Mouse (Mus musculus): Measurements from ENCODE around the gene Gm42674. TPM values are rescaled to one million over a fixed set of nuclear protein-coding genes. Genes with fewer than 3 reads are reported as not detected.
A peak's percentile ranks its signal among the peaks of the same experiment; 100 is the strongest.

The Gm42674 gene
- total RNA-seq, 2 experiments from 2014 or later: not detected

DNA sequence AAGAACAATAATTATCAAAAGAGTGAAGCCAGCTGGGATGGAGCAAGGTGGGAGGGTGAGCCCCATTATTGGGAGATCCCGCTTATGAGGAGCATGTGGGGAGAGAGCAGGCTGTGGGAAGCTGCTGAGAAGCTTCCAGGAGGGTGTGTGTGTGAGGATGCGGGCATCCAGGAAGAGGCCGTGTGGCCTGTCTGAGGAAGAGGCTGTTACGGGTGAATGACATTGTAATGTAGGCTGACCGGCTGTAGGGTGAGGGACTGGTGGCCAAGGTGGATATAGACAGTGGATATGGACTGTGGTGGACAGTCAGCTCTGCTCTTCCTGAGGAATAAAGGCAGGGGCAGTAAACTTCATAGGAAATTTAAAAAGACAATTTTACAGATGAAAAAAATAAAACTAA, 23.8 kb downstream of the Gm42674 start:
- no peak for DNase-seq

DNA sequence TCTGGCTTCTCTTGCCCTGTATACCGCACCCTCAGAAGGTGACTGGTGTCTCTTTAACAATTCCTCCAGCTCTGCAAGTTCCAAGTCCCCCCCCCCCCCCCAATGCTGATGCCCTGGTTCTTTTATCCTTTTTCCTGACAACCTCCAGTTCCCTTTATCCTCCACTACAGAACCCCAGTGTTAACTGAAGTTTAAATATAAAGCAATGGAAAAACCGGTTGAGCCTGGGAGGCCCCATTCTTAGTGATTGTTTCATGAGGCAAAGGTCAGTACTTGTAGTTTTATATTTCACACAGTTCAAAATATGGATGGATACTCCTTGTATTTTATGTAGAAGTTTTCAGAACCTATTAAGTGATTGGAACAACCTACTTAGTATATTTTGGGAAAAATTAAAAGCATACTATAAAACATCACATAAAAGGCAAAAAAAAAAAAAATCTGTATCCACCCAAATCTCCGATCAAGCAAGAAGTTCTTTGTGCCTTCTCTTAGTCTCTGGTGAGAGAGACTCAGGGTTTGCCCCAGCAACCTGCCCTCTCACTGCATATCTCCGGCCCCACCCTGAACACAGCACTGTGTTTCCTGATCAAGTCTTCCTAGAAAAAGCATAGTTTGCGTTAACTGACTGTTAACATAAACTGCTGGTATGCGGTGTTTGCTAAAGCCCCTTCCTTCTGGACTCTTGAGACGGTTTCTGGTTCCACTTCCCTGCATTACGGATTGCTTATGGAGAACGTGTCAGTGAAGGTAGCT, 24.7 kb downstream of the Gm42674 start:
- DNase-seq: no peak

DNA sequence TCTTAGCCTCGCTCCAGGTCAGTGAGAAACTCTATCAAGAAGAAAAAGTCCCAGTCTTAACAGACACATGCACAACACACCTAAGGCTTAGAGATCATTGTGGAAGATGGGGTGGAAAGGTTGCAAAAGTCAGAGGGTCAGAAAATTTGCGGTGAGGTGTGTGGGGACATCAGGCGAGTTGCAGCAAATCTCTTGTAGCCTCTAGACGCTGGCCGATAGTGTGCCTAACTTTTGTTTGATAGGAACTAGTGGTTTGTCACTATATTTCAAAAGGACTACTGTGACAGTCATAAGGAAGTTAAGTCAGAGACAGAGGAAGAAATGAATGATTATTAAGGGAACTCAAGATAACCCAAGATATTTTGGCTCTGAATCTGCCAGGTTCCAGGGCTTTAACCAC, 25.7 kb downstream of the Gm42674 start:
- DNase-seq: no peak

DNA sequence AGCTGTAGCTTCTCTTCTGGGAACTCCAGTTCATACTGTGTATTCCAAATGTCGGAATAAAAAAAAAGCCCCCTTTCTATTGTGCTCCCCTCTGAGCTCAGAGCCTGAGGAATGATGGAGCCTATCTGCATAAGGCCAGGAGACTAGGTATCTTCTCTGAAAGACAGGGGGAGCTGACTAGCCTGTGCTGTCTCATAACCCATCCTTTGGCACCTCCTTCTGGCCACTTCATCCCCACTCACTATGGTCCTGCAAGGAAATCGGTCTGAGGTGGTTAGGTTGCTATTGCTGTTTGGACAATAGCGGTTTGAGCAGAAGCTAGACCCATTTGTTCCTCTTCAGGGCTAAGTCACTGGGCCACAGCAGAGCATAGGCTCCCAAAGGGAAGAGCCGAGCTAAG, 26.1 kb downstream of the Gm42674 start:
- DNase-seq: no peak

DNA sequence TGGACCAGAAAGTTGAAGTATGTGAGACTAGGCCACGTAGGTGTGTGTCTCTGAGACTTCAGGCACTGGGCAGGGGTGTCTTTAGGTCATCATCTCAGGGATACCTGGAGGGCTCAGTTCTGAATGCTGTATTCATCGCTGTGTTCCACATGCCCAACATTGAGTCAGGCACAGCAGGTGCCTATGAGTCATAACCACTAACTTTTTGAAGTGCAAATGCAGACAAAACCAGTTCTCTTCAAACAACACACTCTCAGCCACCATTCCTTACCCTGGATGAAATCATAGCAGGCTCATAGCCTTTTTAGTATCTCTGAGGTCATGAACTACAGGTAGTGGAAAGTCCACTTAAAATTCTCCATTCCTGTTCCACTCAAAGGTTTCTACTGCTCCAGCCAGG, 27.6 kb downstream of the Gm42674 start:
- no peak for DNase-seq

DNA sequence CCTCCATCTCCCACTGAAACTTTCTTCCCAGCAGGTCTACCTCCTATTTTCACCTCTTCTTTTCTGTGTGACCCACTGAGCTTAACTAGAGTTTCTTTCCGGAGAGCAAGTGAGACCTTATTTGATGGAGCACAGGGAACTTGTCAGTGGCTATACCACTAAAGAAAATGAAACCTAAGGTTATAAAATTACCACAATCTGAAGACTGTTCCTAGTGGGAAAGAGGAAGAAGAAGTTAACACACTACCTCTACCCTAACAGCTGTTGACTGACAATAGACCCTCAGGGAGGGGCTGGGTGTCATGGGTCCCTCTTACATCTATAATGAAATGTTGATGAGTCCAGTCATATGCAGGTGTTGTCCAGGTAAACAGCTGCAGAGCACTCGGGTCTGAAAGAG, 30.3 kb downstream of the Gm42674 start:
- DNase-seq: no peak

DNA sequence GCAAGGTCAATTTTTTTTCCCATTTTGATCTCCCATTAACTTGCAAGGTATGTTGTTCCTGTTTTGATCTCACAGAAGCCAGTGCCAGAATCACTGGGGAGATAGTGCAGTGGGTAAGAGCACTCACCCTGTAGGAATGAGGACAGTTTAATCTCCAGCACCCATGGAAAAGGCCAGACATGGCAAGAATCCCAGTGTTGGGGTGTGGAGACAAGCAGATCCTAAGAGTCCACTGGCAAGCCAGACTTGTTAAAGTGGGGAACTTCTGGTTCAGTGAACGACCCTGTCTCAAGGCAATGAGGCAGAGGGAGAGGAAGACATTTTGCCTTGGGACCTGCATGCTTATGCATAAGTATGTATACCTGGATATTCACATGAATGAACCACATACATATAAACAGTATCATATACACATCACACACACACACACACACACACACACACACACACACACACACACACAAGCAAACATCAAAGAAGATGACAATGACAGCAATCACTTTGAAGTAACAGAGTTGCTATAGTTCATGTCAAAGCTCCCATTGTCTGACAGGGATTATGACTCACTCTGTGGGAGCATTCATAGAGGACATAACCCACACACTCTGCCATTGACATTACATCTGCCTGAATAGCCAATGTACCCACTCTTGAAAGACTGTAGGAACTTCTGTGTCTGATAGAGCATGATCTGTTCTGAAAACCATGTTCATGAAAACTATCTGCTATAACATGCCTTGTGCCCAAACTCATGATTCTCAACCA, 37.0 kb downstream of the Gm42674 start:
- DNase-seq: no peak

DNA sequence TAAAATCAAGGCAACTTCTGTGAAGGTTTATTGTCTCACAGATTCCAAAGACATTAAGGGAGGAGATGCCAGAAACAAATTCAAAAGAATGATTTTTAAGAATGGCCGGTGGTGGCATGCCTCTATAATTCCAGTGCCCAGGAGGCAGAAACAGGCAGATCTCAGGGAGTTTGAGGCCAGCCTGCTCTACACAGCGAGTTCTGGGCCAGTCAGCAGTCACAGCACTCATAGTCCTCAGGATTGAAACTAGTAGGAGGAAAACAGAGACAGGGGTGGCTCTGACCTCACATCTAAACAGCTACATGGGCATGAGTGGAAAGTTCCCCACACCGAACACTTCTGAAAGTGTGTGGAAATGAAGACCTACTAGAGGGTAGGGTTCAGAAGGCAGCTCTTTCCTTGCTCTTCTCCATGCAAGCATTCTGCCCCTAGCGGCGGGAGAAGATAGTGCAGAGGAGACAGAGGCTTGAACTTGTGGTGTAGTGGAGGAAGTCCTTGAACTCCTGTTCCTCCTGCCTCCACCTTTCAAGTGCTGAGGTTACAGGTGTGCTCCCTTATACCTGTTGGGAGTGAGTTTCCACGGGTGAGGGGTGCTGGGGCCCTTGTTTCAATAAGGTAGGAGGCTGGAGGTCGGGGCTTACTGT, 37.9 kb downstream of the Gm42674 start:
- DNase-seq: no peak

DNA sequence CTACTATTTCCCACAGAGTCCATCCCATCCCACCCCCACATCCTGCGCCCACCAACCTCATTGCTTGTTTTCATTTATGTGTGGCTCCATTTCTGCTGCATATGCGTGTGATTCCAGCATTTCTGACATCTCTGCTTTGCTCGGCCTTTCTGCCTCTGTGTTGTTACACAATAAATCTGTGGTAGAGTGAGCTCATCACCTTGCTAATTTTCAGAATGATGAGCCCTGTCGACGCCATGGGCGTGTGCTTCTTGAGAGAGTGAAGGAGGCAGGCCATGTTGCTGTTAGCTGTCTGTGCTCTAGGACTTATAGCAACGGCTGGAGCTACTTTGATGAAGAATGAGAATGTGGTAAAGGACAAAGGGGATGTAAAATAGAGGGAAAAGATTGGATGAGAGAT, 39.3 kb downstream of the Gm42674 start:
- no peak for DNase-seq

DNA sequence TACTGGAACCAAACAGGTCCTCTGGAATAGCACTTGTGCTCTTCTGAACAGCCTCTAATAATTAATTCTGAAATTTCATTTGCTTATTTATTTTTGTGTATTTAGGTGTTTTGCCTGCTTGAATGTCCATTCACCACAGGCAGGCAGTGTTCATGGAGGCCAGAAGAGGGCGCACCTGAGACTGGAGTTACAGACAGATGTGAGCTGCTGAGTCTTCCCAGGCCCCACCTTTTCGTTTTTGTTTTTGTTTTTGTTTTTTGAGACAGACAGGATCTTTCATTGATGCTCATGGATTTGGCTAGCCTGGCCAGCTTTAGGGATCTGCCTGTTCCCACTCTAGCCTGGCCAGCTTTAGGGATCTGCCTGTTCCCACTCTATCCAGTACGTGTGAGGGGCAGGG, 42.5 kb downstream of the Gm42674 start:
- DNase-seq: peak; percentile 59

DNA sequence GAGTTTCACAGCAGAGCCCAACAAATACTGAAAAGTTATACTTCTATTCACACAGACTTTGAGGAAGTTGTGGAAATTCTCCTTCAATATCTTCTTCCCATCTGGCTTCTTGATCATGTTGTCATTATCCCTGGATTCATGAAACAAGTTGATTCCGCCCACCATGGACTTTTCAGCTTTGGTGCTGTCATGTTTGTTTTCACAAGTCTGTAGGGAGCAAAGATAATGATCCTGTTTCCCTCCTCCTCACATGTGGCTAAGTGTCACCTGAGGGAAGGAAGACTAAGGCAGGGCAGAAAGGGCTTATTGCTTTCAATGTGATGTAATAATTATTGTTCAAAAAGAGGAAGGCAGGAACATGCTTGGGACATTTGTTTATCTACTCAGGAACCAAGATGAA, 45.6 kb downstream of the Gm42674 start:
- DNase-seq: no peak

DNA sequence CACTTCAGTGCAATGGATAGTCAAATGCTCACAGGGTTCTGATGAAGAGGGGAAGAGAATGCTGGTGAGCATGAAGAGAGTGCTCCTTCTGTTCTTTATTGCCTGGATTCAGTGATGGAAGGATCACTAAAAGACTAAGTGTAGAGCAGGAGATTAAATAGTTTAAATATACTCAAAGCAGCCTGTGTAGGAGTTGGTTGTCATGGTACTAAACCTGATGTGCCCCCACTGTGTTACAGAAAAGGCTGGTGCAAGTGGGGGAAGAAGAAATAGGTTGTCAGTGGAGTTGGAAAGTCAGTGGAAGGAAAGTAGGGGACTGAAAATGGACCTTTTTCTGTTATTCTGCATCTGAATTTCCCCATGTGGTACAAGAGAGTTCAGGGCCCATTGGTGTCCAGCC, 47.3 kb downstream of the Gm42674 start:
- no peak for DNase-seq

DNA sequence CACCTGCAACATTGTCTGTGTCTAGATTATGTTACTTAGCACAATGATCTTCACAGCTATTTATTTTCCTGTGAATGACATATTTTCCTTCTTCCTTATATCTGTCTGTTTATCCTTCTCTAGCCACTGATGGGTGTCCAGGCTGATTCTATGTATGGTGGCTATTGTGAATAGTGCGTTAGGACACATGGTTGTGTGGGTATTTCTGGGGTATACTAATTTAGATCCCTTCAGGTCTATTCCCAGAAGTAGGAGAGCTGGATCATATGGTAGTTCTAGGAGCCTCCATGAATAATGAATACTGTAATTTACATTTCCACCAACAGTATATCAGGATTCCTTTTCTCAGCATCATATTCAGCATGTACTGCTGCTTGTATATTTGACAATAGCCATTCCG, 48.1 kb downstream of the Gm42674 start:
- DNase-seq: no peak

DNA sequence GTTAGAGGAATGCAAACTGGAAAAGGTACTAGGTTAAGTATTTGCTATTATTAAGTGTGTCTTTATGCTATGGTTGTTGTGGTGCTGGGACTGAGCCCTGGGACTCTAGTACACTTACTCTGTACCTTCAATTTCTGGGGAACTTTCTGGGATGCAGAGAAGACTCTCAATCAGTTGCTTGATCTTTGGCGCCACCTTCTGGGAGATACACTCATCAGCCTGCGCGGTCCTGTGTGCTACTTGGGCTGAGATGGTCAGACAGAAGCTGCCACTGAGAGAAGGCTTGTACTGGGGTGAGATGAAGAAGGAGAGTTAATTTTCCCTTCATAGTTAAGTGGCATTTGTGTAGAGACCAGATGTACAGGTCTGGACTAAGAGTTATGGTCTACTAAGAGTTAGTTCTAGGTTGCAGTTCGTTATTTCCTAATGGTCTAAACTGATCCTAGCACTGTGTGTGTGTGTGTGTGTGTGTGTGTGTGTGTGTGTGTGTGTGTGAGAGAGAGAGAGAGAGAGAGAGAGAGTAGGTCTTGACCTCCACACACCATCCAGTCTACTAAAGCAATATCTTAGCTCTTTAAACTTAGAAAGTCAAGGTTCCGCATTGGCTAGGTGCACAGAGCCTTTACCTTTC, 51.3 kb downstream of the Gm42674 start:
- peak; percentile 69 for DNase-seq

DNA sequence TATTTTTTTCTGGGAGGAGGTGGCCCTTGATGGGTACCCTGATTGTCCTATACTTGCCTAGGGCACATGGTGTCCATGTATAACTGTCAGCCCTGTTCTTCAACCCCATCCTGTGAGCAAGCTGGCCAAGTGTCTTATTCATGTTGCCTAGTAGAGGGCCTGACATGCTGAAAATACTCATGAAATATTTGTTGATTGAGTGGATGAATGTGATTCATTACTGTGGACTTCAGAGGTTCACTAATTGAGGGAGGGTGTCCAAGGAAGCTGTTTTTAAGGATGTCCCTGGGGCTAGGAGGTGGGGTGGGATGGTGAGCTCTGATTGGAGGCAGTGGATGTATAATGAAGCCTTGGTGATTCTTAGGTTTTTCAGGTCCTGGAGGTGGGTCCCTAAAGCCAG, 52.0 kb downstream of the Gm42674 start, which contains the start of gene S100a7a:
TSS of gene S100a7a (plus strand) at position 301 of the 400 bp plus-strand sequence.
- DNase-seq: no peak

Other genes starting within 250 kb of the Gm42674 start
- gene Slc27a3, start 212.0 kb upstream of the Gm42674 start, total RNA-seq (2021): 1 to 10 TPM; 2.1 to 3.4 TPM
- 10 to 100 TPM; 18.4 to 24.3 TPM for gene Ints3, start 168.3 kb upstream of the Gm42674 start, total RNA-seq (2021)
- 10 to 100 TPM; 18.7 to 21.4 TPM for gene Npr1, start 136.0 kb upstream of the Gm42674 start, total RNA-seq (2021)
- 10 to 100 TPM; 46.4 to 50.3 TPM for gene Ilf2, start 125.8 kb upstream of the Gm42674 start, total RNA-seq (2021)
- 10 to 100 TPM; 63.2 to 67.2 TPM for gene Snapin, start 110.9 kb upstream of the Gm42674 start, total RNA-seq (2021)
- 100 to 1,000 TPM; 103 to 108 TPM for gene Chtop, start 92.4 kb upstream of the Gm42674 start, total RNA-seq (2021)
- 10 to 100 TPM; 37.5 to 44.2 TPM for gene S100a1, start 87.5 kb upstream of the Gm42674 start, total RNA-seq (2021)
- gene S100a13, start 87.5 kb upstream of the Gm42674 start, total RNA-seq (2021): 10 to 100 TPM; 15.8 to 17.9 TPM
- under 1 TPM in 1 of 2 experiments, not detected in 1; 0.23 TPM for gene S100a14, start 75.0 kb upstream of the Gm42674 start, total RNA-seq (2021)
- 100 to 1,000 TPM; 124 to 128 TPM for gene S100a16, start 64.7 kb upstream of the Gm42674 start, total RNA-seq (2021)
- 1 to 10 TPM in 1 of 2 experiments, under 1 TPM in 1; 0.49 to 1.6 TPM for gene S100a3, start 41.3 kb upstream of the Gm42674 start, total RNA-seq (2021)
- not detected for gene S100a2, start 11.7 kb upstream of the Gm42674 start, total RNA-seq (2021)
- 10 to 100 TPM in 1 of 2 experiments, 1 to 10 TPM in 1; 9.6 to 20.1 TPM for gene S100a4, start 1.9 kb downstream of the Gm42674 start, total RNA-seq (2021)
- not detected for gene S100a5, start 6.6 kb downstream of the Gm42674 start, total RNA-seq (2021)
- gene S100a6, start 11.0 kb downstream of the Gm42674 start, total RNA-seq (2021): 100 to 1,000 TPM in 1 of 2 experiments, 10 to 100 TPM in 1; 83.2 to 102 TPM
- gene S100a7a, start 52.1 kb downstream of the Gm42674 start, total RNA-seq (2021): not detected
- 10 to 100 TPM in 1 of 2 experiments, under 1 TPM in 1; 0.94 to 42.3 TPM for gene S100a8, start 67.1 kb downstream of the Gm42674 start, total RNA-seq (2021)
- 10 to 100 TPM in 1 of 2 experiments, under 1 TPM in 1; 0.70 to 44.4 TPM for gene S100a9, start 93.8 kb downstream of the Gm42674 start, total RNA-seq (2021)
- gene Pglyrp4, start 125.0 kb downstream of the Gm42674 start, total RNA-seq (2021): not detected
- not detected for gene Gm5849, start 176.0 kb downstream of the Gm42674 start, total RNA-seq (2021)

All from gastrocnemius, postnatal 10 days (tissue).